ENCODE assay signal across 20 mouse cellular contexts in the genomic region with DNA sequence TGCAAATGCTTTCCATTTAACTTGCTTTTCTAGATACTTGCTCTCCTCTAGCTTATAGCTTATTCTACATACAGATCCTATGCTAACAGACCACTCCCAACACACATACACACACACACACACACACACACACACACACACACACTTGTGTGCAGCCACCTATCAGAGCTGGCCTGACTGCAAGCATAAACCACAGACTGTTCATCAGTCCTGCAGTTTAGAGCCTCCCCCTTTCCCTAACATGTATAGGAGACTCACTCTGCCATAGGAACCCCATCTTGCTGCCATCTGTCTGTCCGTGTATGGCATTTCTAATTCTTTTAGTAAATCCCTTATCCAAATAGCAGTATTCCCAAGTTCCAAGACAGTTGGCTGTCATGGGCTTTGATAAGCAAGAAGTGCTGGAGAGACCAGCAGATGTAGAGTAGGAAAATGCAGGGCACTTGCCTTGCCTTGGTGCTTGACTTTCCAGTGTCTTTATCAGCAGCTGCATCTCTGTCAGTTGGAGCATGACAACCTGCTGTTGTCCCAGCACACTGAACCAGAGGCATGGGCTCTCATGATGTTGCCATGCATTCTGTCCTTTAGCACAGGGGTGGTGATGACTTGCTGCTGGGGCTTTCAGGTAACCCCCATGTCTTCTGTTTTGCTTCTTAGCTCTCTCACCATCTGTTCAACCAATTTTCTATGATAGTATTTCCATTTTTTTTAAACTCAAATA. TPM values are rescaled to one million over a fixed set of nuclear protein-coding genes. Genes with fewer than 3 reads are reported as not detected.
"Had no signal": no experiment of that assay in that cellular context is flagged by ENCODE, and none has a peak within 500 bp of the region (broad histone marks: within the 10 kb centered on the region; RNA-seq: fewer than 3 reads in every experiment).

No protein-coding gene starts in this region.

- ATAC-seq: midbrain, embryonic 15.5 days had no signal

- H3K27ac ChIP-seq: left cerebral cortex, adult 2 months; limb, embryonic 10.5 days; midbrain, embryonic 15.5 days; neural tube, embryonic 12.5 days had no signal

- H3K4me3 ChIP-seq: left cerebral cortex, adult 2 months; limb, embryonic 10.5 days; midbrain, embryonic 15.5 days; neural tube, embryonic 12.5 days had no signal

- H3K9me3 ChIP-seq: limb, embryonic 10.5 days; midbrain, embryonic 15.5 days; neural tube, embryonic 12.5 days had no signal

- H3K36me3 ChIP-seq: limb, embryonic 10.5 days; midbrain, embryonic 15.5 days; neural tube, embryonic 12.5 days had no signal

- H3K4me1 ChIP-seq: limb, embryonic 10.5 days; midbrain, embryonic 15.5 days; neural tube, embryonic 12.5 days had no signal

- H3K9ac ChIP-seq: midbrain, embryonic 15.5 days; neural tube, embryonic 12.5 days had no signal

- H3K4me2 ChIP-seq: midbrain, embryonic 11.5 days; midbrain, embryonic 15.5 days; neural tube, embryonic 12.5 days had no signal

- DNase-seq: kidney, adult 11 months; kidney, postnatal 14 days; lung, postnatal 36 days; thymus, adult 2 months had no signal

- H3K27me3 ChIP-seq: midbrain, embryonic 15.5 days; neural tube, embryonic 12.5 days had no signal

RNA-seq across cellular contexts. Expression of a gene that starts 33.7 kb away (rescaled TPM):
- total RNA-seq: layer of hippocampus, adult 8-10 months; layer of hippocampus, postnatal 25 days; left cerebral cortex, adult 2 months; left cerebral cortex, postnatal 14 days; megakaryocyte, adult 5-6 weeks; monocyte, adult 5-6 weeks had no signal
- polyA plus RNA-seq: kidney, embryonic 14.5 days; large intestine, adult 2 months; limb, embryonic 10.5 days; limb, embryonic 14.5 days; liver, embryonic 16.5 days; lung, embryonic 16.5 days; midbrain, embryonic 11.5 days; midbrain, embryonic 15.5 days; neural tube, embryonic 12.5 days had no signal

RNA-seq across cellular contexts. Expression of a gene that starts 44.3 kb away (rescaled TPM):
- total RNA-seq: layer of hippocampus, adult 8-10 months; layer of hippocampus, postnatal 25 days; left cerebral cortex, adult 2 months; left cerebral cortex, postnatal 14 days; monocyte, adult 5-6 weeks; neutrophil, adult 5-6 weeks had no signal
- polyA plus RNA-seq: kidney, embryonic 14.5 days; large intestine, adult 2 months; limb, embryonic 10.5 days; limb, embryonic 14.5 days; liver, embryonic 16.5 days; lung, embryonic 16.5 days; midbrain, embryonic 11.5 days; midbrain, embryonic 15.5 days; neural tube, embryonic 12.5 days had no signal
